Mouse (Mus musculus) stomach, embryonic 15.5 days (tissue): ENCODE measurements around the gene Tcf19. TPM values are rescaled to one million over a fixed set of nuclear protein-coding genes. Genes with fewer than 3 reads are reported as not detected.

Source experiments
- ATAC-seq: fragments of 200-750 bp; cut with Nextera tagmentation; 2 replicates; pipeline ENCODE4 v1.8.0; 2017; ENCODE audit warnings: low read depth, moderate number of reproducible peaks, moderate TSS enrichment; ENCODE audit not compliant: insufficient read depth, low FRiP score
- H3K27ac ChIP-seq: fragments of 300-500 bp; sonication (generic); 2 replicates; pipeline ENCODE4 v1.5.1; 2015; ENCODE audit warnings: mild to moderate bottlenecking, inconsistent platforms
- H3K27me3 ChIP-seq: fragments of 300-500 bp; sonication (generic); replicated peaks from 2 replicates; pipeline ENCODE4 v1.6.1; 2015; ENCODE audit warnings: inconsistent platforms
- H3K36me3 ChIP-seq: fragments of 300-500 bp; sonication (generic); 2 replicates; pipeline ENCODE4 v1.6.1; 2015; ENCODE audit warnings: inconsistent platforms
- H3K4me1 ChIP-seq: fragments of 300-500 bp; sonication (generic); 2 replicates; pipeline ENCODE4 v1.6.1; 2015; ENCODE audit warnings: inconsistent platforms
- H3K4me2 ChIP-seq: fragments of 300-500 bp; sonication (generic); 2 replicates; pipeline ENCODE4 v1.6.1; 2015; ENCODE audit warnings: mild to moderate bottlenecking, inconsistent platforms
- H3K4me3 ChIP-seq: fragments of 300-500 bp; sonication (generic); replicated peaks from 2 replicates; pipeline ENCODE4 v1.5.1; 2015; ENCODE audit warnings: inconsistent platforms
- H3K9ac ChIP-seq: fragments of 300-500 bp; sonication (generic); 2 replicates; pipeline ENCODE4 v1.6.1; 2015; ENCODE audit warnings: inconsistent platforms
- H3K9me3 ChIP-seq: fragments of 300-500 bp; sonication (generic); 2 replicates; pipeline ENCODE4 v1.6.1; 2016; ENCODE audit warnings: inconsistent platforms
- WGBS: fragments of 180-500 bp; shearing (Covaris S2); methylation state at CpG from one replicate; pipeline ENCODE4 v1.1.7; 2015; 5-methylcytosine and 5-hydroxymethylcytosine counted together
- polyA plus RNA-seq: library from polyadenylated mRNA; unstranded; fragments of >200 nt; fragmentation: Nextera tagmentation; extraction: Ambion mirVana; gene quantifications from 2 replicates; pipeline ENCODE4 v1.2.1, GENCODE M21; 2015

Tcf19 gene
- polyA plus RNA-seq, 1 experiment from 2014 or later: 76.2 TPM

GRCm38 (mm10) chr17:35548636-35549035 is 32.0 kb upstream of the Tcf19 start:
- H3K27ac ChIP-seq: peak overlapping the region; percentile 40; the same call in 1 of the 2 replicates

GRCm38 (mm10) chr17:35547465-35547864 is 30.8 kb upstream of the Tcf19 start:
- Histone ChIP-seq H3K4me3 (no peak overlapping the region), H3K27ac (no peak overlapping the region), H3K27me3 (no peaks in the 10 kb centered on the region), H3K4me2 (no peak overlapping the region), H3K4me1 (peaks cover 14% of the 10 kb centered on the region), H3K36me3 (no peaks in the 10 kb centered on the region), H3K9ac (no peak overlapping the region), H3K9me3 (no peaks in the 10 kb centered on the region)
- no peak for ATAC-seq
- 80% methylated on average over 2 of the region's 2 CpGs for whole genome bisulfite sequencing

More at GRCm38 (mm10) chr17:35548636-35549035, 32.0 kb upstream of the Tcf19 start:
- no peaks in the 10 kb centered on the region for H3K36me3 ChIP-seq
- ATAC-seq: no peak
- no peak overlapping the region for H3K4me2 ChIP-seq
- no peak overlapping the region for H3K4me3 ChIP-seq
- 29% methylated on average over 5 of the region's 5 CpGs for WGBS
- H3K9me3 ChIP-seq: no peaks in the 10 kb centered on the region
- H3K27me3 ChIP-seq: no peaks in the 10 kb centered on the region
- H3K4me1 ChIP-seq: peaks cover 14% of the 10 kb centered on the region
- H3K9ac ChIP-seq: no peak overlapping the region

- Histone ChIP-seq H3K4me1 (peaks cover 8% of the 10 kb centered on the region), H3K9me3 (no peaks in the 10 kb centered on the region), H3K27me3 (no peaks in the 10 kb centered on the region), H3K4me2 (no peak overlapping the region), H3K27ac (no peak overlapping the region), H3K9ac (no peak overlapping the region), H3K4me3 (no peak overlapping the region), H3K36me3 (no peaks in the 10 kb centered on the region)
- 35% methylated on average over 6 of the region's 6 CpGs for WGBS
- no peak for ATAC-seq
Measured at GRCm38 (mm10) chr17:35544680-35545079, 28.1 kb upstream of the Tcf19 start.

GRCm38 (mm10) chr17:35544001-35544400 is 27.4 kb upstream of the Tcf19 start:
- no peaks in the 10 kb centered on the region for H3K36me3 ChIP-seq
- no peak overlapping the region for H3K27ac ChIP-seq
- H3K9me3 ChIP-seq: no peaks in the 10 kb centered on the region
- H3K9ac ChIP-seq: no peak overlapping the region
- no peak overlapping the region for H3K4me2 ChIP-seq
- no peak for ATAC-seq
- H3K4me1 ChIP-seq: 0 out of 2 replicates have a peak, but pooled peaks cover 3% of the 10 kb centered on the region
- H3K4me3 ChIP-seq: no peak overlapping the region
- WGBS: 66% methylated on average over 6 of the region's 6 CpGs
- no peaks in the 10 kb centered on the region for H3K27me3 ChIP-seq

GRCm38 (mm10) chr17:35543412-35543861 is 26.8 kb upstream of the Tcf19 start:
- ATAC-seq: no peak
- H3K4me2 ChIP-seq: no peak overlapping the region
- H3K4me3 ChIP-seq: no peak overlapping the region
- no peaks in the 10 kb centered on the region for H3K9me3 ChIP-seq
- no peaks in the 10 kb centered on the region for H3K36me3 ChIP-seq
- WGBS: 53% methylated on average over 14 of the region's 14 CpGs
- no peak overlapping the region for H3K27ac ChIP-seq
- no peak overlapping the region for H3K9ac ChIP-seq
- no peaks in the 10 kb centered on the region for H3K4me1 ChIP-seq
- H3K27me3 ChIP-seq: no peaks in the 10 kb centered on the region

GRCm38 (mm10) chr17:35542761-35543411 is 26.3 kb upstream of the Tcf19 start:
- WGBS: 76% methylated on average over 15 of the region's 15 CpGs
- Histone ChIP-seq H3K4me3 (no peak overlapping the region), H3K4me2 (no peak overlapping the region), H3K27ac (no peak overlapping the region), H3K36me3 (no peaks in the 10 kb centered on the region), H3K9ac (no peak overlapping the region), H3K4me1 (no peaks in the 10 kb centered on the region), H3K9me3 (no peaks in the 10 kb centered on the region), H3K27me3 (no peaks in the 10 kb centered on the region)
- no peak for ATAC-seq

GRCm38 (mm10) chr17:35539540-35539939 is 22.9 kb upstream of the Tcf19 start:
- no peaks in the 10 kb centered on the region for H3K36me3 ChIP-seq
- H3K4me3 ChIP-seq: no peak overlapping the region
- WGBS: 44% methylated on average over 10 of the region's 10 CpGs
- H3K27ac ChIP-seq: no peak overlapping the region
- ATAC-seq: no peak
- no peak overlapping the region for H3K9ac ChIP-seq
- no peaks in the 10 kb centered on the region for H3K27me3 ChIP-seq
- no peak overlapping the region for H3K4me2 ChIP-seq
- H3K9me3 ChIP-seq: no peaks in the 10 kb centered on the region
- H3K4me1 ChIP-seq: no peaks in the 10 kb centered on the region

GRCm38 (mm10) chr17:35538476-35538875 is 21.9 kb upstream of the Tcf19 start:
- no peaks in the 10 kb centered on the region for H3K27me3 ChIP-seq
- no peaks in the 10 kb centered on the region for H3K4me1 ChIP-seq
- no peak for ATAC-seq
- no peak overlapping the region for H3K9ac ChIP-seq
- no peak overlapping the region for H3K27ac ChIP-seq
- H3K4me3 ChIP-seq: no peak overlapping the region
- no peak overlapping the region for H3K4me2 ChIP-seq
- 83% methylated on average over 1 of the region's 1 CpGs for WGBS
- H3K36me3 ChIP-seq: no peaks in the 10 kb centered on the region
- H3K9me3 ChIP-seq: no peaks in the 10 kb centered on the region

GRCm38 (mm10) chr17:35537421-35537820 is 20.8 kb upstream of the Tcf19 start:
- H3K4me1 ChIP-seq: no peaks in the 10 kb centered on the region
- H3K27me3 ChIP-seq: no peaks in the 10 kb centered on the region
- no peaks in the 10 kb centered on the region for H3K36me3 ChIP-seq
- no peak overlapping the region for H3K9ac ChIP-seq
- no peak for ATAC-seq
- no peak overlapping the region for H3K4me2 ChIP-seq
- 78% methylated on average over 4 of the region's 4 CpGs for WGBS
- no peak overlapping the region for H3K27ac ChIP-seq
- no peaks in the 10 kb centered on the region for H3K9me3 ChIP-seq
- H3K4me3 ChIP-seq: no peak overlapping the region

- H3K27ac ChIP-seq: no peak overlapping the region
- no peaks in the 10 kb centered on the region for H3K9me3 ChIP-seq
- ATAC-seq: peak; percentile 65; the same call in 1 of the 2 replicates
- no peak overlapping the region for H3K9ac ChIP-seq
- no peaks in the 10 kb centered on the region for H3K4me1 ChIP-seq
- H3K4me3 ChIP-seq: no peak overlapping the region
- WGBS: 7% methylated on average over 6 of the region's 6 CpGs
- H3K27me3 ChIP-seq: no peaks in the 10 kb centered on the region
- H3K36me3 ChIP-seq: no peaks in the 10 kb centered on the region
- H3K4me2 ChIP-seq: no peak overlapping the region
Measured at GRCm38 (mm10) chr17:35534343-35534742, 17.7 kb upstream of the Tcf19 start.

GRCm38 (mm10) chr17:35532901-35533300 is 16.3 kb upstream of the Tcf19 start, which contains the start of gene Psors1c2:
Gene Psors1c2, plus strand, starts transcription at chr17:35533201.
- Histone ChIP-seq H3K9ac (no peak within 1 kb of the TSS), H3K36me3 (peaks cover 9% of the 10 kb centered on the region; the same call in 1 of the 2 replicates), H3K4me2 (no peak within 1 kb of the TSS), H3K4me1 (no peaks in the 10 kb centered on the region), H3K9me3 (no peaks in the 10 kb centered on the region), H3K4me3 (no peak within 1 kb of the TSS), H3K27ac (no peak within 1 kb of the TSS), H3K27me3 (no peaks in the 10 kb centered on the region)
- ATAC-seq: no peak
- 25% methylated on average over 7 of the region's 7 CpGs for WGBS

GRCm38 (mm10) chr17:35532360-35532759 is 15.7 kb upstream of the Tcf19 start:
- H3K36me3 ChIP-seq: peaks cover 9% of the 10 kb centered on the region; the same call in 1 of the 2 replicates
- ATAC-seq: no peak
- H3K9me3 ChIP-seq: no peaks in the 10 kb centered on the region
- H3K27me3 ChIP-seq: no peaks in the 10 kb centered on the region
- H3K4me1 ChIP-seq: no peaks in the 10 kb centered on the region
- H3K4me3 ChIP-seq: no peak overlapping the region
- 9% methylated on average over 3 of the region's 3 CpGs for WGBS
- H3K27ac ChIP-seq: no peak overlapping the region
- no peak overlapping the region for H3K4me2 ChIP-seq
- no peak overlapping the region for H3K9ac ChIP-seq
